In the genomic region with DNA sequence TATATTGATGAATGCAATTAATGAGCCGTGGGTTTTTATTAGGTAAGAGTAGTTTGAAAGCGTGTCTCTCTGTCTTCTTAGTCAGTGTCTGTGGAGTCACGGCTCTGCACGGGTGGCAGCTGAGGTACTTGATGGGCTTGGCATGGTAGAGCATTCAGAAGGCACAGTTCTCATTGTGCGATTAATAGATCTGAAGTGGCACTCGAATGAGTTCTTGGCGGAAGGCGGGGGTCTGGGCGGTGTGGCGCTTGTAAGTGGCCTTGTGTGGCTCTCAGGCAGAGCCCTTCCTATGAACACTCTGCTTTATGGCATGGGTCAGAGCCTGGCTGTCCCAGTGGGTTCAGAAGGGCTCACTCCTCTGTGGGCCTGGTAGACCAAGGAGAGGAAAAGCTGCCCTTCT, we compare ENCODE assay signal across 13 mouse cellular contexts. TPM values are rescaled to one million over a fixed set of nuclear protein-coding genes. Genes with fewer than 3 reads are reported as not detected.
DNase-seq lines count a peak whose midpoint lies in the region; ATAC-seq lines count a peak whose summit lies in the region.
"Had no signal": no experiment of that assay in that cellular context is flagged by ENCODE, and none has a peak within 500 bp of the region (broad histone marks: within the 10 kb centered on the region; RNA-seq: fewer than 3 reads in every experiment).

No protein-coding gene starts in this region.

- H3K27me3 ChIP-seq in heart, embryonic 10.5 days (ENCODE audit: insufficient read depth, poor library complexity, severe bottlenecking) = no peaks in the 10 kb centered on the region
- H3K27me3 ChIP-seq: Patski; stomach, embryonic 15.5 days had no signal

- ATAC-seq in megakaryocyte-erythroid progenitor cell, adult 5-6 weeks (replicated peaks; ENCODE audit: low FRiP score, low TSS enrichment, poor library complexity, severe bottlenecking) = no peak
- ATAC-seq: inflammation-experienced regulatory T-cells, adult 6 months; Patski had no signal

- H3K27ac ChIP-seq in heart, embryonic 10.5 days = no peak overlapping the region
- H3K27ac ChIP-seq: left cerebral cortex, adult 2 months; macrophage; stomach, embryonic 15.5 days had no signal

- peak; percentile 94 for DNase-seq in heart, adult 11 months
- DNase-seq in heart, postnatal 25 days (ENCODE audit: low spot score) = no peak
- DNase-seq in Muller cell, postnatal 12 days (ENCODE audit: inconsistent ontology term) = peak; percentile 68
- DNase-seq in heart, embryonic 10.5 days (ENCODE audit: low spot score) = peak; percentile 64
- peak; percentile 86 to 90 for DNase-seq in lung, adult 18-20 months
- no peak for DNase-seq in B cell, adult 2 months
- no peak for DNase-seq in layer of hippocampus, adult 11-12 months (ENCODE audit: low spot score)

- no peak overlapping the region for H3K4me3 ChIP-seq in heart, embryonic 10.5 days
- H3K4me3 ChIP-seq: left cerebral cortex, adult 2 months; stomach, embryonic 15.5 days had no signal

- intact Hi-C loops in heart, postnatal 25 days (cut with DNase I) = no loop called here

- H3K4me1 ChIP-seq in heart, embryonic 10.5 days = peaks cover 89% of the 10 kb centered on the region

- no peaks in the 10 kb centered on the region for H3K9me3 ChIP-seq in heart, embryonic 10.5 days
- H3K9me3 ChIP-seq: stomach, embryonic 15.5 days had no signal

- 73% methylated on average over 10 of the region's 10 CpGs for WGBS in heart, embryonic 10.5 days

- no peaks in the 10 kb centered on the region for H3K36me3 ChIP-seq in heart, embryonic 10.5 days
- H3K36me3 ChIP-seq: stomach, embryonic 15.5 days had no signal

RNA-seq across cellular contexts. Expression of a gene that starts 14.1 kb away (rescaled TPM):
- total RNA-seq in heart, postnatal 25 days (2021) = 10 to 100 TPM; 28.2 to 32.0 TPM
- 6.1 and 8.4 TPM in 2 replicates for polyA plus RNA-seq in heart, embryonic 10.5 days (2016; fragmentation: Nextera tagmentation; extraction: Ambion mirVana)
- total RNA-seq in megakaryocyte-erythroid progenitor cell, adult 5-6 weeks (2014; fragmentation: Nextera tagmentation) = 28.8 and 29.2 TPM in 2 replicates
- total RNA-seq in megakaryocyte-erythroid progenitor cell, adult 5-6 weeks (2017) = 9.2 and 17.7 TPM in 2 replicates

Comparison
In these comparisons a context has a peak if more than half of its experiments do, and no peak if none do; other contexts are left out.
1. DNase-seq: peak in heart, adult 11 months (single experiment), Muller cell, postnatal 12 days (single experiment), heart, embryonic 10.5 days (single experiment) and lung, adult 18-20 months (2 of 2); none in heart, postnatal 25 days (single experiment), B cell, adult 2 months (0 of 2) and layer of hippocampus, adult 11-12 months (single experiment).